Mouse (Mus musculus) heart, embryonic 12.5 days (tissue): ENCODE measurements at regions not wholly inside any gene's neighbourhood (a gene's known extent, or its start where the extent isn't known, plus 50 kb on each side); places are given as distances from the start of the nearest gene placed in this dataset.

ENCODE experiments used
- ATAC-seq: fragments of 200-750 bp; cut with Nextera tagmentation; 2 replicates; pipeline ENCODE4 v1.8.0; 2017; ENCODE audit warnings: moderate TSS enrichment, moderate library complexity; ENCODE audit not compliant: insufficient number of reproducible peaks, low FRiP score
- H3K27ac ChIP-seq: fragments of 300-500 bp; sonication (generic); 2 replicates; pipeline ENCODE4 v1.5.1; 2016; ENCODE audit warnings: mild to moderate bottlenecking, moderate library complexity; ENCODE audit not compliant: poor library complexity, severe bottlenecking
- H3K27me3 ChIP-seq: fragments of 300-500 bp; sonication (generic); replicated peaks from 2 replicates; pipeline ENCODE4 v1.6.1; 2016; ENCODE audit warnings: mild to moderate bottlenecking, moderate library complexity
- H3K36me3 ChIP-seq: fragments of 300-500 bp; sonication (generic); 2 replicates; pipeline ENCODE4 v1.6.1; 2016; ENCODE audit warnings: mild to moderate bottlenecking, moderate library complexity
- H3K4me1 ChIP-seq: fragments of 300-500 bp; sonication (generic); replicated peaks from 2 replicates; pipeline ENCODE4 v1.6.1; 2016; ENCODE audit warnings: mild to moderate bottlenecking
- H3K4me2 ChIP-seq: fragments of 300-500 bp; sonication (generic); 2 replicates; pipeline ENCODE4 v1.6.1; 2016; ENCODE audit warnings: mild to moderate bottlenecking, moderate library complexity
- H3K4me3 ChIP-seq: fragments of 300-500 bp; sonication (generic); 2 replicates; pipeline ENCODE4 v1.5.1; 2016; ENCODE audit warnings: mild to moderate bottlenecking
- H3K9ac ChIP-seq: fragments of 300-500 bp; sonication (generic); 2 replicates; pipeline ENCODE4 v1.6.1; 2016; ENCODE audit warnings: mild to moderate bottlenecking, moderate library complexity
- H3K9me3 ChIP-seq: fragments of 300-500 bp; sonication (generic); replicated peaks from 2 replicates; pipeline ENCODE4 v1.6.1; 2016; ENCODE audit warnings: mild to moderate bottlenecking, moderate library complexity
- WGBS: fragments of 180-500 bp; shearing (Covaris S2); methylation state at CpG from one replicate; pipeline ENCODE4 v1.1.7; 2016; 5-methylcytosine and 5-hydroxymethylcytosine counted together

- WGBS, result 83% methylated on average over 8 of the region's 8 CpGs
- H3K36me3 ChIP-seq, result no peaks in the 10 kb centered on the region
These were observed 124.5 kb upstream of the Dio3 start for GRCm38 (mm10) chr12:110154225-110154962.

GRCm38 (mm10) chr12:110154963-110155325 is 123.9 kb upstream of the Dio3 start:
- Histone ChIP-seq H3K4me1 (no peaks in the 10 kb centered on the region), H3K27ac (no peak overlapping the region), H3K9ac (no peak overlapping the region), H3K27me3 (no peaks in the 10 kb centered on the region; the same call in none of the 2 replicates), H3K9me3 (0 out of 2 replicates have a peak, but pooled peaks cover 4% of the 10 kb centered on the region), H3K4me3 (no peak overlapping the region), H3K4me2 (no peak overlapping the region), H3K36me3 (no peaks in the 10 kb centered on the region)
- 62% methylated on average over 4 of the region's 4 CpGs for WGBS
- ATAC-seq, result no peak

More at GRCm38 (mm10) chr12:110154225-110154962, 124.5 kb upstream of the Dio3 start:
- H3K4me1 ChIP-seq, result no peaks in the 10 kb centered on the region
- H3K4me3 ChIP-seq, result no peak overlapping the region
- H3K9me3 ChIP-seq, result peaks cover 7% of the 10 kb centered on the region; the same call in 1 of the 2 replicates
- no peaks in the 10 kb centered on the region; the same call in none of the 2 replicates for H3K27me3 ChIP-seq
- H3K4me2 ChIP-seq, result no peak overlapping the region
- H3K9ac ChIP-seq, result no peak overlapping the region
- no peak overlapping the region for H3K27ac ChIP-seq
- ATAC-seq, result no peak

- H3K4me2 ChIP-seq, result no peak overlapping the region
- peaks cover 4% of the 10 kb centered on the region for H3K27me3 ChIP-seq
- WGBS, result 36% methylated on average over 8 of the region's 8 CpGs
These were observed 122.4 kb upstream of the Dio3 start for GRCm38 (mm10) chr12:110156441-110156840.

GRCm38 (mm10) chr12:110157998-110158747 is 120.7 kb upstream of the Dio3 start:
- H3K36me3 ChIP-seq, result no peaks in the 10 kb centered on the region
- peaks cover 4% of the 10 kb centered on the region for H3K27me3 ChIP-seq
- no peaks in the 10 kb centered on the region for H3K9me3 ChIP-seq
- no peak overlapping the region for H3K9ac ChIP-seq
- 70% methylated on average over 16 of the region's 16 CpGs for WGBS
- H3K27ac ChIP-seq, result no peak overlapping the region
- no peak for ATAC-seq
- H3K4me3 ChIP-seq, result no peak overlapping the region
- no peak overlapping the region for H3K4me2 ChIP-seq
- no peaks in the 10 kb centered on the region for H3K4me1 ChIP-seq

More at GRCm38 (mm10) chr12:110156441-110156840, 122.4 kb upstream of the Dio3 start:
- Histone ChIP-seq H3K4me1 (no peaks in the 10 kb centered on the region), H3K27ac (no peak overlapping the region), H3K36me3 (no peaks in the 10 kb centered on the region), H3K9ac (no peak overlapping the region), H3K9me3 (no peaks in the 10 kb centered on the region), H3K4me3 (no peak overlapping the region)
- ATAC-seq, result no peak

- no peaks in the 10 kb centered on the region for H3K9me3 ChIP-seq
- no peaks in the 10 kb centered on the region for H3K4me1 ChIP-seq
- no peak for ATAC-seq
- H3K4me2 ChIP-seq, result no peak overlapping the region
- no peak overlapping the region for H3K4me3 ChIP-seq
- no peak overlapping the region for H3K9ac ChIP-seq
- H3K27me3 ChIP-seq, result peaks cover 21% of the 10 kb centered on the region
- H3K36me3 ChIP-seq, result no peaks in the 10 kb centered on the region
- 86% methylated on average over 4 of the region's 4 CpGs for WGBS
- no peak overlapping the region for H3K27ac ChIP-seq
These were observed 117.6 kb upstream of the Dio3 start for GRCm38 (mm10) chr12:110161306-110161705.

- no peak for ATAC-seq
- Histone ChIP-seq H3K9me3 (no peaks in the 10 kb centered on the region), H3K9ac (no peak overlapping the region), H3K4me2 (no peak overlapping the region), H3K4me3 (no peak overlapping the region), H3K27ac (no peak overlapping the region), H3K27me3 (peaks cover 30% of the 10 kb centered on the region; the same call in 1 of the 2 replicates), H3K36me3 (no peaks in the 10 kb centered on the region), H3K4me1 (no peaks in the 10 kb centered on the region)
- WGBS, result 82% methylated on average over 13 of the region's 13 CpGs
These were observed 113.4 kb upstream of the Dio3 start for GRCm38 (mm10) chr12:110165462-110165861.

GRCm38 (mm10) chr12:110168407-110168806 is 110.5 kb upstream of the Dio3 start:
- no peak overlapping the region for H3K27ac ChIP-seq
- ATAC-seq, result no peak
- no peaks in the 10 kb centered on the region for H3K36me3 ChIP-seq
- peaks cover 29% of the 10 kb centered on the region; the same call in 1 of the 2 replicates for H3K27me3 ChIP-seq
- H3K4me3 ChIP-seq, result no peak overlapping the region
- H3K9ac ChIP-seq, result no peak overlapping the region
- H3K4me2 ChIP-seq, result no peak overlapping the region
- no peaks in the 10 kb centered on the region for H3K9me3 ChIP-seq
- WGBS, result 79% methylated on average over 4 of the region's 4 CpGs
- no peaks in the 10 kb centered on the region for H3K4me1 ChIP-seq

- H3K9ac ChIP-seq, result no peak overlapping the region
- WGBS, result 86% methylated on average over 1 of the region's 1 CpGs
- ATAC-seq, result no peak
- H3K27me3 ChIP-seq, result peaks cover 25% of the 10 kb centered on the region; the same call in 1 of the 2 replicates
- no peak overlapping the region for H3K27ac ChIP-seq
- H3K36me3 ChIP-seq, result no peaks in the 10 kb centered on the region
- H3K4me1 ChIP-seq, result no peaks in the 10 kb centered on the region
- H3K9me3 ChIP-seq, result no peaks in the 10 kb centered on the region
- H3K4me2 ChIP-seq, result no peak overlapping the region
- H3K4me3 ChIP-seq, result no peak overlapping the region
These were observed 109.6 kb upstream of the Dio3 start for GRCm38 (mm10) chr12:110169261-110169660.

GRCm38 (mm10) chr12:110170496-110170895 is 108.4 kb upstream of the Dio3 start:
- Histone ChIP-seq H3K4me3 (no peak overlapping the region), H3K36me3 (no peaks in the 10 kb centered on the region), H3K27me3 (peaks cover 20% of the 10 kb centered on the region; the same call in 1 of the 2 replicates), H3K27ac (no peak overlapping the region), H3K4me1 (no peaks in the 10 kb centered on the region), H3K4me2 (no peak overlapping the region), H3K9me3 (no peaks in the 10 kb centered on the region), H3K9ac (no peak overlapping the region)
- 82% methylated on average over 8 of the region's 8 CpGs for WGBS
- no peak for ATAC-seq

- no peak for ATAC-seq
- Histone ChIP-seq H3K9ac (no peak overlapping the region), H3K36me3 (no peaks in the 10 kb centered on the region), H3K4me1 (no peaks in the 10 kb centered on the region), H3K9me3 (peaks cover 14% of the 10 kb centered on the region), H3K4me3 (no peak overlapping the region), H3K4me2 (no peak overlapping the region), H3K27me3 (peaks cover 4% of the 10 kb centered on the region; the same call in 1 of the 2 replicates), H3K27ac (no peak overlapping the region)
- 85% methylated on average over 2 of the region's 2 CpGs for WGBS
These were observed 101.0 kb upstream of the Dio3 start for GRCm38 (mm10) chr12:110177826-110178225.

- peaks cover 12% of the 10 kb centered on the region; the same call in 1 of the 2 replicates for H3K4me1 ChIP-seq
- no peaks in the 10 kb centered on the region for H3K36me3 ChIP-seq
- H3K27me3 ChIP-seq, result peaks cover 47% of the 10 kb centered on the region
- no peak for ATAC-seq
- no peak overlapping the region for H3K4me3 ChIP-seq
- 48% methylated on average over 6 of the region's 6 CpGs for WGBS
- no peak overlapping the region for H3K9ac ChIP-seq
- H3K9me3 ChIP-seq, result peaks cover 14% of the 10 kb centered on the region
- H3K27ac ChIP-seq, result no peak overlapping the region
- H3K4me2 ChIP-seq, result no peak overlapping the region
These were observed 95.4 kb upstream of the Dio3 start for GRCm38 (mm10) chr12:110183473-110183872.
